Mouse (Mus musculus) forebrain, embryonic 12.5 days (tissue): ENCODE results near the gene Rpl18a. TPM values are rescaled to one million over a fixed set of nuclear protein-coding genes. Genes with fewer than 3 reads are reported as not detected.

Source experiments
- ATAC-seq: fragments of 200-750 bp; cut with Nextera tagmentation; 2 replicates; pipeline ENCODE4 v1.8.0; 2017; ENCODE audit warnings: moderate TSS enrichment; ENCODE audit not compliant: low FRiP score
- H3K27ac ChIP-seq: fragments of 300-500 bp; sonication (generic); 2 replicates; pipeline ENCODE4 v1.5.1; 2016; ENCODE audit warnings: mild to moderate bottlenecking
- H3K27me3 ChIP-seq: fragments of 300-500 bp; sonication (generic); 2 replicates; pipeline ENCODE4 v1.6.1; 2016; ENCODE audit warnings: mild to moderate bottlenecking
- H3K36me3 ChIP-seq: fragments of 300-500 bp; sonication (generic); replicated peaks from 2 replicates; pipeline ENCODE4 v1.6.1; 2016; ENCODE audit warnings: mild to moderate bottlenecking
- H3K4me1 ChIP-seq: fragments of 300-500 bp; sonication (generic); 2 replicates; pipeline ENCODE4 v1.6.1; 2016
- H3K4me2 ChIP-seq: fragments of 300-500 bp; sonication (generic); 2 replicates; pipeline ENCODE4 v1.6.1; 2016; ENCODE audit warnings: mild to moderate bottlenecking, moderate library complexity
- H3K4me3 ChIP-seq: fragments of 300-500 bp; sonication (generic); replicated peaks from 2 replicates; pipeline ENCODE4 v1.5.1; 2016; ENCODE audit warnings: mild to moderate bottlenecking
- H3K9ac ChIP-seq: fragments of 300-500 bp; sonication (generic); 2 replicates; pipeline ENCODE4 v1.6.1; 2016; ENCODE audit warnings: mild to moderate bottlenecking
- H3K9me3 ChIP-seq: fragments of 300-500 bp; sonication (generic); 2 replicates; pipeline ENCODE4 v1.6.1; 2016
- WGBS: fragments of 180-500 bp; shearing (Covaris S2); methylation state at CpG from one replicate; pipeline ENCODE4 v1.1.7; 2016; 5-methylcytosine and 5-hydroxymethylcytosine counted together
- polyA plus RNA-seq: library from polyadenylated mRNA; unstranded; fragments of >200 nt; fragmentation: Nextera tagmentation; extraction: Ambion mirVana; gene quantifications from 2 replicates; pipeline ENCODE4 v1.2.1, GENCODE M21; 2016

The Rpl18a gene
- polyA plus RNA-seq: 2,624 and 2,770 TPM in 2 replicates

DNA sequence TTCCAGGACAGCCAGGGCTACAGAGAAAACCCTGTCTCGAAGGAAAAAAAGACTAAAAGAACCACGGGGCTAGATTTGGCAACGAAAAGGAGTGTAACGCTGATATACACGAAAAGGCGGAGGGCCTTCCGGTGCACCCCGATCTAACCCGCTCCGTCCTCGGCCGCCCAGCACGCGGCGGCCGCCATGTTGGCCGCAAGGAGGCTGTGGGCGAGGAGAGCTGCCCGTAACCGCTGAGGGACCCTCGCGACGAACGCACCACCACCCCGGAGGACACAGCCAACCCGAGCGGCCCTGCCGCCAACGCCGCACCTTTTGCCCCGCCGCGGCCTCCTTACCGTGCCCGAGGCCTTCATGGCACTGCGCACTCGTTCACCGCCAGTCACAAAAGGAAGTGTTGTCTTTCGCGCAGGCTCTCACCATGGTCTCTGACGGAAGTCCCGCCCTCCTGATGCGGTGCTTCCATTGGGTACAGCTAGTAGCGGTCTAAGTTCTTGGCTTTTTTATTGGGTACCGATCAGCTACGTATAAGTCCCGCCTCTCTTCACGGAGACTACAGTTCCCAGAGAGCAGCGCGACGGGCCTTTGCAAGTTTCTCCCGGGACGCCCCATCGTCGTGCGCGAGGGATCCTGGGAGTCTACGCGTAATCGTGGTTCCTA is at the start of gene Rpl18a:
Gene Rpl18a, minus strand, starts transcription at position 392 of the 660 bp plus-strand sequence.
- under 1% methylated on average over 57 of the region's 60 CpGs for WGBS
- Histone ChIP-seq H3K9me3 (no peaks in the 10 kb centered on the region), H3K4me1 (peaks cover 23% of the 10 kb centered on the region), H3K4me3 (peak within 1 kb of the TSS; percentile 83), H3K27me3 (peaks cover 33% of the 10 kb centered on the region), H3K36me3 (peaks cover 32% of the 10 kb centered on the region), H3K4me2 (peak within 1 kb of the TSS; percentile 93), H3K9ac (peak within 1 kb of the TSS; percentile 89), H3K27ac (peak within 1 kb of the TSS; percentile 64)
- peak; percentile 98 for ATAC-seq

DNA sequence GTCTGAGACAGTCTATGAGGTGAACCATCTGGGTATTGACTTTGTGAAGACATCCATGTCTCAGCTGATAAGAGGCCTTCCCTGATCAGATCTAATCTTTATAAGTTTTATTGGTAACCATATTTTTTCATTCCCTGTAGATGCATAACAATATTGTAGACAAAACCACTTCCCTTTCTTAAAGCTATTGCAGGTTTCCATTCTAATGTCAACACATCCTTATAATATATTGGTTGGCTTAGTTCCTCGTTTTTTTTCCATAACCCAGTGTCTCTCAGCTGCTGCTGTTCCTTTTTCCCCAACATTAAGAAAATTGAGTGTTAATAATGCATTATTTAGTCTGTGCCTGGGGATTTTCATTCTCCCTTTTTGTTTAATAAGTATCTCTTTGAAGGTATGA is 46.0 kb upstream of the Rpl18a start:
- ATAC-seq: no peak
- no peak overlapping the region for H3K9ac ChIP-seq
- H3K4me1 ChIP-seq: no peaks in the 10 kb centered on the region
- no peaks in the 10 kb centered on the region for H3K27me3 ChIP-seq
- WGBS: 40% methylated on average over 1 of the region's 1 CpGs
- H3K9me3 ChIP-seq: no peaks in the 10 kb centered on the region
- no peak overlapping the region for H3K4me2 ChIP-seq
- H3K36me3 ChIP-seq: no peaks in the 10 kb centered on the region
- no peak overlapping the region for H3K27ac ChIP-seq
- no peak overlapping the region for H3K4me3 ChIP-seq

DNA sequence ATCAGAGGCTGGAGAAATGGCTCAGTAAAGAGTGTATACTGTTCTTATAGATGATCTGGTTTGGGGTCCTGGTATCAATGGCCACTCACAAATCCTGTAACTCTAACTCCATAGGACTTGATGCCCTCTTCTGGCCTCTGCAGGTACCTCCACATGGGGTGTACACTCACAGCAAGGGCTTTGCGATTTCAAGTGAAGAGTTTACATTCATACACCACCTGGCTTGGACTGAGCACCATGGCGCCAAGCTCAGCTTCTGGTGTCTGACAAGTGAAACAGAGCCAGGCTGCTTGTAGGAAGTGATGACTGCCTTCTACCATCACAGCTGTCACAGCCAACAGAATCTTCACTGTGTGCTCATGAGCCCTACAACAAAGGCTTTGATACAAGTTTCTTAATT is 44.3 kb upstream of the Rpl18a start:
- WGBS: 80% methylated on average over 2 of the region's 2 CpGs
- Histone ChIP-seq H3K36me3 (no peaks in the 10 kb centered on the region), H3K4me1 (no peaks in the 10 kb centered on the region), H3K27me3 (no peaks in the 10 kb centered on the region), H3K27ac (no peak overlapping the region), H3K9me3 (no peaks in the 10 kb centered on the region), H3K9ac (no peak overlapping the region), H3K4me3 (no peak overlapping the region), H3K4me2 (no peak overlapping the region)
- no peak for ATAC-seq

DNA sequence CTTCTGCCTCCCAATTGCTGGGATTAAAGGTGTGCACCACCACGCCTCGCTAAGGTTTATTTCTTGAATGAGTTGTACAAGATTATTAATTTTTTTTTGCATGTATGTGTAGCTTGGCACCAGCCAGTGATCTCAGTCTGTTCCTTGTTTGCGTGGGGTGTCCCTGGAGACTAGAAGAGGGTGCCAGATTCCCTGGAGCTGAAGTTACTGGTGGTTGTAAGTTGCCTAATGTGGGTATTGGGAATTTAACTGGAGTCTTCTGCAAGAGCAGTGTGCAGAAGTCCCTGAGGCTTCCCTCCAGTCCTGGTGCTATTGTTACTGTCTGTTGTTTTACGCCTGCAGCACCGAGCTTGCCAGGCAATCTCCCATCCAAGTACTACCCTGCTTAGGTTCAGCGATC is 40.0 kb upstream of the Rpl18a start:
- Histone ChIP-seq H3K36me3 (0 out of 2 replicates have a peak, but pooled peaks cover 4% of the 10 kb centered on the region), H3K27me3 (no peaks in the 10 kb centered on the region), H3K4me1 (no peaks in the 10 kb centered on the region), H3K4me3 (no peak overlapping the region), H3K27ac (no peak overlapping the region), H3K4me2 (no peak overlapping the region), H3K9ac (no peak overlapping the region), H3K9me3 (no peaks in the 10 kb centered on the region)
- WGBS: 84% methylated on average over 6 of the region's 6 CpGs
- ATAC-seq: no peak

DNA sequence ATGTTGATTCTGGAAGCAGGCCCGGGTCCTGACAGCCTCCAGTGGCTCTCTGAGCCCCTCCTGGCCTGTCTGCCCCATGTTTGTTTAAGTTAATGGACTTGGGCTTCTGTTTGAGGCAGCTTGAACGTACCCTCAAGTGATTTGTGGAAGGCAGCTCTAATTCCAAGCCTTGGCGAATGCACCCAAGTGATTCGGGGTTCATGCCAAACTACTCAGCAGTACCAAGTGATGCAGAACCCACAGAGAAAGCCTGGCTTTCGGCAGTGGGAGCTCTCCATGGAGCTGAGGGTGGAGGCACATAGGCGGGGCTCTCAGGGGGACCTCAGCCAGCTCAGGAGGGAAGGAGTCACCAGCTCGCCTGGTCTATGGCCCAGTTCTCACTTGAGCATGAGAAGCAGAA is 37.6 kb upstream of the Rpl18a start:
- Histone ChIP-seq H3K27ac (no peak overlapping the region), H3K4me2 (no peak overlapping the region), H3K27me3 (no peaks in the 10 kb centered on the region), H3K9ac (no peak overlapping the region), H3K36me3 (peaks cover 8% of the 10 kb centered on the region; the same call in 1 of the 2 replicates), H3K4me3 (no peak overlapping the region), H3K4me1 (no peaks in the 10 kb centered on the region), H3K9me3 (no peaks in the 10 kb centered on the region)
- WGBS: 75% methylated on average over 7 of the region's 7 CpGs
- no peak for ATAC-seq

DNA sequence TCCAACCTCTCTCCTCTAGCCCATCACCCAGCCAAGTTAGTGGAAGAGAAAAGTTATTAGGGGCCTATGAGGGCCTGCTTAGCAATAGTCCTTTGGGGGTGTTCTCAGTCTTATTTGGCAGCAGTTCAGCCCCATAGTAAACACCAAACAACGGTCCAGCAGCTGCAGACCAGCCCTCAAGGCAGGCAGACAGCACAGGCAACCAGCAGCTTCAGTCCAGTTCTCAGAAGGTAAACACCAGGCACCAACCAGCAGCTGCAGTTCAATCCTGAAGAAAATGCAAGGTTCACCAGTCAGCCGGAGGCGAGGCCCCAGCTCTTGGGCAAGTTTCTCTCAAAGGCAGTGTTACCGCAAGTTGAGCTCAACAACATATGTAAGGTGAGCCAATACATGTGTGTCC is 35.8 kb upstream of the Rpl18a start:
- Histone ChIP-seq H3K36me3 (peaks cover 8% of the 10 kb centered on the region; the same call in 1 of the 2 replicates), H3K4me3 (no peak overlapping the region), H3K27me3 (no peaks in the 10 kb centered on the region), H3K9me3 (no peaks in the 10 kb centered on the region), H3K4me2 (no peak overlapping the region), H3K4me1 (no peaks in the 10 kb centered on the region), H3K9ac (no peak overlapping the region), H3K27ac (no peak overlapping the region)
- ATAC-seq: no peak
- 92% methylated on average over 4 of the region's 4 CpGs for WGBS

DNA sequence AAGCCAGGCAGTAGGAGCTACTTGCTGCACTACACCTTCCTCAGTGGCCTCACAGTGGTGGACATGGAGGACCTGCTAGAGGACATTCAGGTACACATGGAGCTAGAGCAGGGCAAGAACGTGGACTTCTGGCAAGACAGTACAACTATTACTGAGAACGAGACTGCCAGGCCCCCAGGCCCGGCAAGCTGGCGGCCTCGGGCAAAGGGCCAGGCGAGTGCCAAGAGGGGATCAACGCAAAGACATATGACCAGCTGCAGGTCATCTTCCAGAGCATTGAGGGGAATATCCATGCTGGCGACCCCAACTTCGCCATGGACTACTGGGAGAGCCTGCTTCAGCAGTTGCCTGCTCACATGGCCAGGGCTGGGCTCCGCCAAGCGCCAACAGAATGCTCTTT is 34.5 kb upstream of the Rpl18a start:
- H3K4me2 ChIP-seq: no peak overlapping the region
- no peak overlapping the region for H3K4me3 ChIP-seq
- no peak overlapping the region for H3K9ac ChIP-seq
- no peak overlapping the region for H3K27ac ChIP-seq
- no peaks in the 10 kb centered on the region for H3K9me3 ChIP-seq
- H3K36me3 ChIP-seq: peaks cover 8% of the 10 kb centered on the region; the same call in 1 of the 2 replicates
- no peaks in the 10 kb centered on the region for H3K27me3 ChIP-seq
- H3K4me1 ChIP-seq: no peaks in the 10 kb centered on the region
- no peak for ATAC-seq
- WGBS: 95% methylated on average over 11 of the region's 11 CpGs

DNA sequence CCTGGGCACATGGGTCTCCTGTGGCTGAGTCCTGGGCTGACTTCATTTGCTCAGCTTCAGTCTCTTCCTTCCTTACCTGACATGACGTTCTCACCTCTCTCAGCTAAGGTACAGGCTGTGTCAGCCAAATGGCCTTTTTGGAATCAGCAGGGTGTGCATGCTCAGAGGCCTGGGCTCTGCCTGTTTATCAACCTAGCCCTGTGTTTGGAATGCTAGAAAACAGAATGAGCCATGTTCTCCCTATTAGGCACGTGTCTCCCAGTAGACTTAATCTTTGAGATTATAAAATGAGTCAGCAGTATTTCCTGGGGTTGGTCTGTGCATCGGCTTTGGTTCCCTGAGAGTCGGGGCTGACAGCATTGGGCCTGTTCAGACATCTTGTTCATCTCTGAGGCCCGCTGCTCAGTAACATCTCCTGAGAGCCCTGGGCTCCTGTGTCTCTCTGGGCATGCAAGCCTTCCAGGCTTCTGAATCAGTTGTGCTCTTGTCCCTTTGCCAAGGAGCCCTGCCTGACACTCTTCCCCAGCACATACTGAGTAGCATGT is 31.6 kb upstream of the Rpl18a start:
- H3K4me3 ChIP-seq: no peak overlapping the region
- no peak for ATAC-seq
- H3K4me2 ChIP-seq: no peak overlapping the region
- no peaks in the 10 kb centered on the region for H3K9me3 ChIP-seq
- H3K9ac ChIP-seq: no peak overlapping the region
- no peak overlapping the region for H3K27ac ChIP-seq
- peaks cover 8% of the 10 kb centered on the region; the same call in 1 of the 2 replicates for H3K36me3 ChIP-seq
- no peaks in the 10 kb centered on the region for H3K27me3 ChIP-seq
- WGBS: 88% methylated on average over 5 of the region's 5 CpGs
- H3K4me1 ChIP-seq: no peaks in the 10 kb centered on the region

DNA sequence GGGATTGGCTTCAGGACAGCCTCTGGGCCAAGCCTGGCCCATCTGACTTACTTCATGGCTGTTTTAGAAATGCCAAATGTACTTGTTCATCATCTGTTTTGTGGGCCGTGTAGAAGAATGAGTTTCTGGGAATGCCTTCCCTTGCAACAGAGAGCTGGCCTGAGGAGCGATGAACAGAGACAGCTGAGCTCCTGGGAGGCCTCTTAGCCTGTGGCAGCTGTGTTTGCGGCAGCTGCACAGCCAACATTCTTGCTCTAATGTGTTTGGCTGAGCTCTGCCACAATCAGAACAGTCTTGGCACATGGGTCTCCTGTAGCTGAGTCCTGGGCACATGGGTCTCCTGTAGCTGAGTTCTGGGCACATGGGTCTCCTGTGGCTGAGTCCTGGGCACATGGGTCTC is 30.9 kb upstream of the Rpl18a start:
- Histone ChIP-seq H3K27me3 (no peaks in the 10 kb centered on the region), H3K9ac (no peak overlapping the region), H3K9me3 (no peaks in the 10 kb centered on the region), H3K4me1 (no peaks in the 10 kb centered on the region), H3K36me3 (peaks cover 7% of the 10 kb centered on the region; the same call in 1 of the 2 replicates), H3K4me2 (no peak overlapping the region), H3K4me3 (no peak overlapping the region), H3K27ac (no peak overlapping the region)
- WGBS: 92% methylated on average over 3 of the region's 3 CpGs
- no peak for ATAC-seq

DNA sequence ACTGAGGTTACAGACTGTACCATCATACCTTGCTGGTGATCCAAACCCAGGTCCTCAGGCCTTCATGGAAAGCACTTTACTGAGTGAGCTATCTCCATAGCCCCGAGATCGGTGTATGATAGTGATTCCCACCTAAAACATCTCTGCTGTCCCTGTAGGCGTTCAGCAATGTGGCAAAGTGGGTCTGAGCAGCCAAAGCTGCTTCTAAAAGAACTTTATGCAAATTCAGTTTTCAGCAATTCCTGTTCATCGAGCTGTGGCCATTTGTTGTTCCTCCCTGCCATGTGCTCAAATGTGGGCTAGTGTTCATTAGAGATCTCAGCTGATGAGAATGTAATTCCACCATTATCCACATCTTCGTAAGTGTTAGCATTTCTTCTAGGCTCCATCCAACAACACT is 29.2 kb upstream of the Rpl18a start:
- no peak overlapping the region for H3K4me2 ChIP-seq
- no peak overlapping the region for H3K27ac ChIP-seq
- no peaks in the 10 kb centered on the region for H3K27me3 ChIP-seq
- no peaks in the 10 kb centered on the region for H3K9me3 ChIP-seq
- H3K4me3 ChIP-seq: no peak overlapping the region
- no peaks in the 10 kb centered on the region for H3K4me1 ChIP-seq
- peaks cover 1% of the 10 kb centered on the region; the same call in 1 of the 2 replicates for H3K36me3 ChIP-seq
- WGBS: 82% methylated on average over 5 of the region's 5 CpGs
- no peak overlapping the region for H3K9ac ChIP-seq
- ATAC-seq: no peak

DNA sequence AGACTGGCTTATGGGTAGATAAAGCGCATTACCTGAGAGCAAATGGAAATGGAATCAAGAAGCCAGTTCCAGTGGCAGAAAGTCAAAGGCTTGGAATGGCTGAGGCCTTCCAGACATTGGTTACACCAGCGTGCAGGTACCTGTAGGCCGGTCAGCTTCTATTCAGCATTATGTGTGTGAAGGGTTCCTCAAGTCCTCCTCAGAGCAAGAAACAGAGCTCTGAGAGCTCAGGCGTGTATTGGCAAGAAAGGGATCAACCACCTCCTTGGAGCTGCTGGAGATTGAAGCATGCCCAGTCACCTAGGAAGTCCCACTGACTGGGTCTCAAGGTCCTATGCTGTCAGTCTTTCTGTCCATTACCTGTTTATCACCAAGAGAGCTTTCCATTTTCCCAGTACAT is 28.5 kb upstream of the Rpl18a start:
- no peak for ATAC-seq
- H3K36me3 ChIP-seq: peaks cover 6% of the 10 kb centered on the region; the same call in 1 of the 2 replicates
- H3K4me2 ChIP-seq: no peak overlapping the region
- H3K27me3 ChIP-seq: no peaks in the 10 kb centered on the region
- H3K4me1 ChIP-seq: no peaks in the 10 kb centered on the region
- no peaks in the 10 kb centered on the region for H3K9me3 ChIP-seq
- H3K9ac ChIP-seq: no peak overlapping the region
- WGBS: 95% methylated on average over 4 of the region's 4 CpGs
- no peak overlapping the region for H3K4me3 ChIP-seq
- no peak overlapping the region for H3K27ac ChIP-seq

DNA sequence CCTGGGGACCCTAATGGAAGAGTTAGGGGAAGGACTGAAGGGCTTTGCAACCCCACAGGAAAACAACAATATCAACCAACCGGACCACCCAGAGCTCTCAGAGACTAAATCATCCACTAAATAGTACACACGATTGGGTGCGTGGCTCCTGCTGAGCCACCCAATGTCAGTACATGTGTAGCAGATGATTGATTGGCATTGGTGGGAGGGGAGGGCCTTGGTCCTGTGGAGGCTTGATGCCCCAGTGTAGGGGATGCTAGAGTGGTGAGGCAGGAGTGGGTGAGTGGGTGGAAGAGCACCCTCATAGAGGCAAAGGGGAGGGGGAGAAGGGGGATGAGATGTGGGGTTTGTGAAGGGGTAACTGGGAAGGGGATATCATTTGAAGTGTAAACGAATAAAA is 26.9 kb upstream of the Rpl18a start:
- no peak overlapping the region for H3K27ac ChIP-seq
- no peak overlapping the region for H3K4me3 ChIP-seq
- no peak overlapping the region for H3K9ac ChIP-seq
- WGBS: 92% methylated on average over 4 of the region's 4 CpGs
- ATAC-seq: no peak
- peaks cover 15% of the 10 kb centered on the region for H3K36me3 ChIP-seq
- no peaks in the 10 kb centered on the region for H3K27me3 ChIP-seq
- no peaks in the 10 kb centered on the region for H3K9me3 ChIP-seq
- no peaks in the 10 kb centered on the region for H3K4me1 ChIP-seq
- H3K4me2 ChIP-seq: no peak overlapping the region
